In genomic region chrX:51642661-51643257, GRCm38 (mm10) we compare ENCODE assay signal across 24 mouse cellular contexts. TPM values are rescaled to one million over a fixed set of nuclear protein-coding genes. Genes with fewer than 3 reads are reported as not detected.
DNase-seq lines count a peak whose midpoint lies in the region; ATAC-seq and TF ChIP-seq lines count a peak whose summit lies in the region.
"Had no signal": no experiment of that assay in that cellular context is flagged by ENCODE, and none has a peak within 500 bp of the region (broad histone marks: within the 10 kb centered on the region; RNA-seq: fewer than 3 reads in every experiment).

No protein-coding gene starts in this region.

- TF ChIP-seq POLR2A in MEL (IDR thresholded peaks at IDR 0.05; ENCODE audit: control insufficient read depth in 1 of 2, insufficient read depth in 1 of 2, low read depth in 1 of 2, low read length in 2 of 2, poor library complexity in 1 of 2) = no peak
- TF ChIP-seq POLR2A in lung, adult 2 months (IDR thresholded peaks at IDR 0.05; ENCODE audit: borderline replicate concordance, extremely low read depth, low read depth, low read length) = no peak

- H3K36me3 ChIP-seq in MEL (ENCODE audit: control insufficient read depth in 1 of 2, insufficient read depth in 2 of 2, low read length in 2 of 2) = no peaks in the 10 kb centered on the region
- H3K36me3 ChIP-seq in intestine, embryonic 15.5 days = no peaks in the 10 kb centered on the region
- H3K36me3 ChIP-seq: embryonic facial prominence, embryonic 10.5 days; embryonic facial prominence, embryonic 13.5 days; forebrain, embryonic 12.5 days; forebrain, embryonic 15.5 days; heart, embryonic 10.5 days; hindbrain, embryonic 12.5 days; hindbrain, embryonic 15.5 days had no signal

- no peak for DNase-seq in cerebellum, postnatal 4 days (ENCODE audit: low spot score in 2 of 2)
- DNase-seq in MEL (ENCODE audit: low read depth, low spot score) = peak; percentile 57
- peak; percentile 6 to 9 for DNase-seq in cerebellum, adult 18-20 months
- peak; percentile 12 for DNase-seq in cerebellum, adult 9-11 months
- no peak for DNase-seq in right cerebral cortex, postnatal 10 days (ENCODE audit: low spot score in 2 of 2)
- no peak for DNase-seq in lung, adult 2 months
- DNase-seq: adrenal gland, adult 2 months; adrenal gland, postnatal 14 days; embryo, embryonic 11 days; gastrocnemius, postnatal 36 days; heart, adult 2 months; kidney, adult 11 months; kidney, adult 8-10 months had no signal

- TF ChIP-seq RAD21 in MEL (IDR thresholded peaks at IDR 0.05; ENCODE audit: low read depth, low read length) = no peak

- TF ChIP-seq EP300 in MEL (IDR thresholded peaks at IDR 0.05; ENCODE audit: low read depth in 1 of 2, low read length in 2 of 2) = peak in 1 of 2 experiments; percentile 14; a peak in 2 of 4 replicates

- no peaks in the 10 kb centered on the region for H3K9me3 ChIP-seq in MEL (replicated peaks; ENCODE audit: insufficient read depth, low read length)
- no peaks in the 10 kb centered on the region for H3K9me3 ChIP-seq in intestine, embryonic 15.5 days
- H3K9me3 ChIP-seq: embryonic facial prominence, embryonic 10.5 days; embryonic facial prominence, embryonic 13.5 days; forebrain, embryonic 12.5 days; forebrain, embryonic 15.5 days; heart, embryonic 10.5 days; hindbrain, embryonic 12.5 days; hindbrain, embryonic 15.5 days had no signal

- no peaks in the 10 kb centered on the region; a peak in 1 of 4 replicates for H3K4me1 ChIP-seq in MEL (ENCODE audit: control insufficient read depth in 1 of 2, insufficient read depth in 2 of 2, low read length in 2 of 2)
- no peaks in the 10 kb centered on the region for H3K4me1 ChIP-seq in intestine, embryonic 15.5 days (replicated peaks)
- H3K4me1 ChIP-seq in lung, adult 2 months (ENCODE audit: control insufficient read depth, insufficient read depth, low read length) = no peaks in the 10 kb centered on the region
- H3K4me1 ChIP-seq: embryonic facial prominence, embryonic 10.5 days; embryonic facial prominence, embryonic 13.5 days; forebrain, embryonic 12.5 days; forebrain, embryonic 15.5 days; heart, embryonic 10.5 days; hindbrain, embryonic 12.5 days; hindbrain, embryonic 15.5 days had no signal

- H3K4me2 ChIP-seq in intestine, embryonic 15.5 days (replicated peaks) = no peak overlapping the region
- H3K4me2 ChIP-seq: embryonic facial prominence, embryonic 13.5 days; forebrain, embryonic 12.5 days; forebrain, embryonic 15.5 days; hindbrain, embryonic 12.5 days; hindbrain, embryonic 15.5 days had no signal

- H3K79me2 ChIP-seq in MEL (ENCODE audit: control insufficient read depth, insufficient read depth, low read length, poor library complexity) = no peaks in the 10 kb centered on the region

- no peak overlapping the region for H3K27ac ChIP-seq in MEL (ENCODE audit: control insufficient read depth, low read depth, low read length)
- H3K27ac ChIP-seq in intestine, embryonic 15.5 days = no peak overlapping the region
- H3K27ac ChIP-seq: embryonic facial prominence, embryonic 10.5 days; embryonic facial prominence, embryonic 13.5 days; forebrain, embryonic 12.5 days; forebrain, embryonic 15.5 days; heart, adult 2 months; heart, embryonic 10.5 days; hindbrain, embryonic 12.5 days; hindbrain, embryonic 15.5 days had no signal

- 76% methylated on average over 3 of the region's 3 CpGs for WGBS in intestine, embryonic 15.5 days
- WGBS in lung, adult 2 months = 73% methylated on average over 3 of the region's 3 CpGs

- TF ChIP-seq CTCF in MEL (IDR thresholded peaks at IDR 0.05 in 2 of 3, conservative IDR thresholded peaks at IDR 0.05 in 1 of 3; ENCODE audit: control insufficient read depth in 1 of 3, insufficient read depth in 1 of 3, low read depth in 2 of 3, low read length in 3 of 3, poor library complexity in 1 of 3, severe bottlenecking in 1 of 3) = no peak
- TF ChIP-seq CTCF in lung, adult 2 months (IDR thresholded peaks at IDR 0.05; ENCODE audit: insufficient read depth, low read length) = no peak

- no peak overlapping the region for H3K4me3 ChIP-seq in MEL (ENCODE audit: control insufficient read depth in 1 of 2, insufficient read depth in 1 of 2, low read depth in 2 of 2, low read length in 2 of 2)
- H3K4me3 ChIP-seq in intestine, embryonic 15.5 days (replicated peaks) = no peak overlapping the region
- no peak overlapping the region for H3K4me3 ChIP-seq in lung, adult 2 months (replicated peaks; ENCODE audit: extremely low read depth, low read depth, low read length)
- H3K4me3 ChIP-seq: embryonic facial prominence, embryonic 10.5 days; embryonic facial prominence, embryonic 13.5 days; erythroblast, embryonic 14.5 days; forebrain, embryonic 12.5 days; forebrain, embryonic 15.5 days; heart, adult 2 months; heart, embryonic 10.5 days; hindbrain, embryonic 12.5 days; hindbrain, embryonic 15.5 days had no signal

- no peak overlapping the region for H3K9ac ChIP-seq in MEL (ENCODE audit: control insufficient read depth, low read depth, low read length, poor library complexity, severe bottlenecking)
- H3K9ac ChIP-seq in intestine, embryonic 15.5 days = no peak overlapping the region
- H3K9ac ChIP-seq: embryonic facial prominence, embryonic 13.5 days; forebrain, embryonic 12.5 days; forebrain, embryonic 15.5 days; hindbrain, embryonic 12.5 days; hindbrain, embryonic 15.5 days had no signal

- peak; percentile 70; the same call in 1 of the 2 replicates for ATAC-seq in cerebellum, adult (ENCODE audit: insufficient number of reproducible peaks, low FRiP score, low TSS enrichment)
- no peak for ATAC-seq in intestine, embryonic 15.5 days
- ATAC-seq: forebrain, embryonic 15.5 days had no signal

- H3K27me3 ChIP-seq in MEL (ENCODE audit: control insufficient read depth in 1 of 2, insufficient read depth in 2 of 2, low read length in 2 of 2) = no peaks in the 10 kb centered on the region
- H3K27me3 ChIP-seq in intestine, embryonic 15.5 days (replicated peaks) = no peaks in the 10 kb centered on the region
- H3K27me3 ChIP-seq: embryonic facial prominence, embryonic 13.5 days; forebrain, embryonic 12.5 days; forebrain, embryonic 15.5 days; hindbrain, embryonic 12.5 days; hindbrain, embryonic 15.5 days had no signal

TF ChIP-seq in MEL, 35 proteins besides CTCF, POLR2A, EP300 and RAD21:
- TF ChIP-seq ELF1 (IDR thresholded peaks at IDR 0.05; ENCODE audit: low read depth, low read length) (peak; percentile 78), GATA1 (IDR thresholded peaks at IDR 0.05; ENCODE audit: low read depth, low read length) (peak; percentile 47; the same call in 1 of the 2 replicates), GABPA (IDR thresholded peaks at IDR 0.05; ENCODE audit: low read depth, low read length) (no peak)
TF ChIP-seq in MEL: peak in this region for 2.

RNA-seq across cellular contexts. Expression of gene Hs6st2, which starts 38.9 kb away (rescaled TPM):
- total RNA-seq in MEL (2012; rRNA removed) = not detected in 2 replicates
- polyA plus RNA-seq in MEL (2012; ENCODE audit: insufficient read depth in 1 of 2, insufficient read length in 2 of 2, low read depth in 1 of 2, low replicate concordance in 2 of 2, missing spikeins in 1 of 2) = not detected
- 5.7 and 7.1 TPM in 2 replicates for polyA plus RNA-seq in intestine, embryonic 15.5 days (2015; fragmentation: Nextera tagmentation; extraction: Ambion mirVana)
- 2.0 and 2.3 TPM in 2 replicates for polyA plus RNA-seq in lung, adult 2 months (2012; rRNA removed)
- total RNA-seq: granulocyte monocyte progenitor cell, adult 5-6 weeks had no signal
- polyA plus RNA-seq: erythroblast, embryonic 14.5 days had no signal

Comparison
In these comparisons a context has a peak if more than half of its experiments do, and no peak if none do; other contexts are left out.
1. DNase-seq: peak in MEL (single experiment), cerebellum, adult 18-20 months (2 of 2) and cerebellum, adult 9-11 months (single experiment); none in cerebellum, postnatal 4 days (0 of 2), right cerebral cortex, postnatal 10 days (0 of 2) and lung, adult 2 months (single experiment).